Mouse (Mus musculus) brain, embryonic 14.5 days (tissue): ENCODE measurements around the gene Vsig10.

ENCODE experiments used
- CTCF ChIP-seq: fragments of 200-500 bp; IDR thresholded peaks from 2 replicates; pipeline ENCODE4 v1.5.1; 2012; ENCODE audit warnings: inconsistent platforms, mild to moderate bottlenecking, moderate library complexity, borderline replicate concordance; ENCODE audit not compliant: insufficient read depth, insufficient read length; ENCODE audit errors: extremely low read depth
- POLR2A ChIP-seq: fragments of 200-500 bp; IDR thresholded peaks from 2 replicates; pipeline ENCODE4 v1.6.1; 2012; ENCODE audit warnings: mild to moderate bottlenecking, inconsistent platforms, borderline replicate concordance; ENCODE audit not compliant: poor library complexity, insufficient read depth, insufficient read length, severe bottlenecking; ENCODE audit errors: extremely low read depth

GRCm38 (mm10) chr5:117295011-117295410 lies 23.9 kb upstream of the Vsig10 start:
- no peak for TF ChIP-seq CTCF
- no peak for TF ChIP-seq POLR2A
